Mouse (Mus musculus): ENCODE data around the gene Cables2. TPM values are rescaled to one million over a fixed set of nuclear protein-coding genes. Genes with fewer than 3 reads are reported as not detected.
"Not testable (repeated sequence)": the region's sequence is repeated elsewhere in the genome, so short reads cannot be mapped to it uniquely, and the experiment has no call there.

Cables2 gene
- total RNA-seq, 4 experiments from 2014 or later, result 12.1 to 14.1 (median 12.6) TPM

GRCm38 (mm10) chr2:180277773-180278320, 4.6 kb upstream of the Cables2 start:
- DNase-seq (ENCODE audit: low spot score), result no peak

DNA sequence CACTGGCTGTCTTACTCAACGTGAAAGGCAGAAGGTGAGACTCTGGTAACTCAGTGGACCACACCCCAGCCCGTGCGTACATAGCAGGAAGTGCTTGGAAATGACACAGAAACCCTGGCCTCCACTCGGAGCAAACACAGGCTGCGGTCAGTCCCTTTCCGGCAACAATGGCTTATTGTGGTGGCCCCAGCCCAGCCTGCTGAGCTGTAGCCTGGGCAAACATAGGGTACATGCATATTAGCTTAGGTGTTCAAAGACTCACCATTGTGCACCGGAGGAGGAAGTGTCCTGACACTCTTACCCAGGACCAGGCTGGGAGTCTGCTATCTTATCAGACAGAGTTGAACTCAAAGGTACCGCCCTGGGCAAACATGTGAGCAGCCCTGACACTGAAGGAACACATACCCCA, 3.6 kb upstream of the Cables2 start:
- DNase-seq (ENCODE audit: low spot score), result no peak

- DNase-seq (ENCODE audit: low spot score), result no peak
Observed at GRCm38 (mm10) chr2:180276385-180276784, 3.1 kb upstream of the Cables2 start.

GRCm38 (mm10) chr2:180275836-180276235, 2.5 kb upstream of the Cables2 start:
- peak; percentile 85 for DNase-seq (ENCODE audit: low spot score)

DNA sequence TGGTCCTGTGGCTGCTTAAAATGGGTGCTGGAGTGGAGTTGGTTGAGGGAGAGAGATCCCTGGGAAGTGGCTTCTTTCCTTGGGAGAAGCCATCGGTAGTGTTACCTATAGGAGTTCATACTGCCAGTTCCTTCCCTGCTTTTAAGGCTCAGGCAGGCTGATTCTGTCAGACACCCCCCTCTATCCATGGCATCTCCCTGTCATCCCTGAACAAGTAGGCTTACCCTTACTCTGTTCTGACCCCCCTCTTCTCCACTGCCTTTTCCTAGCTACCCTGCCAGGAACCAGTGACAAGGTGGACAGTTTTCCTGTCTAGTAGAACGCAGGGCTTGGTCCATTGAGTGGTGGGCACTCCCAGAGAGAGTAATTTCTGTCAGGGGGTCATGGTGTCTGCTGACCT, 1.2 kb upstream of the Cables2 start:
- no peak for DNase-seq (ENCODE audit: low spot score)

DNA sequence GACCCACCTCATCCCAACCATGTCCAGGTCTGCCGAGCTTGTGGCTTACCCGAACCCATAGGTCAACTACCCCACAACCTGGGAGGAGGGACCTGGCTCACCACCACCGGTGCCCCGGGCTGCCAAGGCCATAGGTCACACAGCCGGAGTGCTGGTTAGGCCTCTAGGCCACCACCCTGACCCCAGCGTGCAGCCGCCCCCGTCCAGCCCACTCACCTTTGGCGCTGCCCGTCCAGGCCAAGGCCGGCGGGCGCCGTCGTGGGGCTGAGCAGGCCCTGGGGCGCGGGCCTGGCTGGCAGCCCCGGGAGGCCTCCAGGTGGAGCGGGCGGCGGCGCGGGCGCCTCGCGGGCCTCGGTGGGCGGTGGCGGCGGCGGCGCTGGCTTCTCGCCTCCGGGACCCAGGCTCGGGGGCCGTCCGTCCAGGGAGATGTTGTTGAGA, 393 bp downstream of the Cables2 start:
- no peak for DNase-seq (ENCODE audit: low spot score)

GRCm38 (mm10) chr2:180271804-180272395, 1.4 kb downstream of the Cables2 start:
- no peak for DNase-seq (ENCODE audit: low spot score)

GRCm38 (mm10) chr2:180270537-180271255, 2.6 kb downstream of the Cables2 start:
- no peak for DNase-seq (ENCODE audit: low spot score)

DNA sequence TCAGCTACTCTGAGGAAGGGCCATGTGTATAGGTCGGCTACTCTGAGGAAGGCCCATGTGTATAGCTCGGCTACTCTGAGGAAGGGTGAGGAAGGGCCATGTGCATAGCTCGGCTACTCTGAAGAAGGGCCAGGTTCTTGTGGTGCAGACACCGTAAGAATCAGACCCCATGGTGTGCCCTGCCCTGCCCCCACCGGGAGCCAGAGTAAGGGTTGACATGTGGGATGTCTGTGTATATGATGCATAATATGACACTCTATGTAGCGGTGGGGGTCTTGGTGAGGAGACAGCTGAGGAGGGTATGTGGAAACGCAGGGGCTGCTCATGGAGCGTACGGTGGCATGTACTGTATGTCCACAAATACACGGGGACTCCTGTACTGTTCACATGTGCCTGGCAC, 4.0 kb downstream of the Cables2 start:
- DNase-seq (ENCODE audit: low spot score), result no peak

DNA sequence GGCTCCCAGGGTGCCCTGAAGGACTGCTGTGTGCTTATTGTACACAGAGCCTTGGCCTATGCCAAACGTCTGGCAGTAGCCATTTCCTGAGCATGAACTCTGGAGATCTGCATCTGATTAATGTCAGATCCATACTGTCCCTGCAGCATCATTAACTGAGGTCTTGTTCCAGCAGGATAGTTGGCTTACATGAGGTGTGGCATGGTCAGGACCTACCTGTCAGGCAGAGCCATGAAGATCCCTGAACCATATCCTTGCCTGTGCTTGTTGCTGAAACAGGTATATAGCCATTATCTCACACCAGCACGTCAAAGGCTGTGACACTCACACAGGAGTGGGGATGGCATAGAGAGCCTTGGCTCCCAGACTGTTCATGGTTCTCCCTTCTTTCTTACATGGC, 5.3 kb downstream of the Cables2 start:
- no peak for DNase-seq (ENCODE audit: low spot score)

- no peak for DNase-seq (ENCODE audit: low spot score)
Observed at GRCm38 (mm10) chr2:180262891-180263290, 10.4 kb downstream of the Cables2 start.

DNA sequence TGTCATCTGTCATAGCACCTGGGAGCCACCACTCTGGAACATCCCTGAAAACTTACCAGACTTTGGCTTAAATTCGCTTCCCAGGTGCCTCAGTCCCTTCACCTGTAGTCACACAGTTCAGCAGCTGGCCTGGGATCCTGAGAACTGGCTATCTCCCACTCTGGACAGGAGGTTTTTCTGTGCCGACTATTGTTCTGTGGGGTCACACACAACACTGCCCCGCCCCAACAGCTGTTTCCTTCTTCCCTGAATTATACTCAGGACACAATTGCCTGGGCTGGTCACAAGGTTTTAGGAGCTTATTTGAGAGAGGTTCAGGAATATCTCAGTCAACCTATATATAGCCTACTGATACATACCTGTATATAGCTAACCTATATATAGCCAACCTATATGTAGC, 10.9 kb downstream of the Cables2 start:
- DNase-seq (ENCODE audit: low spot score), result peak; percentile 82

DNA sequence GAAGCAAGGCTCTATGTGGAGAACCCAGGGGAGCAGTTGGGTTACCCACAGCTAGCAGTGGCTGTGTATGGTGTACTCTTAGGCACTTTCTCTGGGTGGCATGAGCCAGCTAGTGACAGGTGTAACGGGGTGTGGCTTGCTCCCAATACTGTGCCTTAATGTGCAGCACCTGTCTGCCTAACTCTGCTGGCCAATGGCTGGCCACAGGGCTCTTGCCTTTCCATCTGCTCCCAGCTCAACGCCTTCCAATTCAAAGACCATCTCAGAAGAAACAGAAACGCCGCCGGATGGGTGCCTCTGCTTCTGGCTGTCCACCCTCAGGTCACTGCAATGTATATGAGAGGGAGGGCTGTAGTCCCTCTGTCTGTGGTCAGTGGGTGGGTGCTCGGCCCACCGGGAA, 11.4 kb downstream of the Cables2 start:
- DNase-seq (ENCODE audit: low spot score), result no peak

DNA sequence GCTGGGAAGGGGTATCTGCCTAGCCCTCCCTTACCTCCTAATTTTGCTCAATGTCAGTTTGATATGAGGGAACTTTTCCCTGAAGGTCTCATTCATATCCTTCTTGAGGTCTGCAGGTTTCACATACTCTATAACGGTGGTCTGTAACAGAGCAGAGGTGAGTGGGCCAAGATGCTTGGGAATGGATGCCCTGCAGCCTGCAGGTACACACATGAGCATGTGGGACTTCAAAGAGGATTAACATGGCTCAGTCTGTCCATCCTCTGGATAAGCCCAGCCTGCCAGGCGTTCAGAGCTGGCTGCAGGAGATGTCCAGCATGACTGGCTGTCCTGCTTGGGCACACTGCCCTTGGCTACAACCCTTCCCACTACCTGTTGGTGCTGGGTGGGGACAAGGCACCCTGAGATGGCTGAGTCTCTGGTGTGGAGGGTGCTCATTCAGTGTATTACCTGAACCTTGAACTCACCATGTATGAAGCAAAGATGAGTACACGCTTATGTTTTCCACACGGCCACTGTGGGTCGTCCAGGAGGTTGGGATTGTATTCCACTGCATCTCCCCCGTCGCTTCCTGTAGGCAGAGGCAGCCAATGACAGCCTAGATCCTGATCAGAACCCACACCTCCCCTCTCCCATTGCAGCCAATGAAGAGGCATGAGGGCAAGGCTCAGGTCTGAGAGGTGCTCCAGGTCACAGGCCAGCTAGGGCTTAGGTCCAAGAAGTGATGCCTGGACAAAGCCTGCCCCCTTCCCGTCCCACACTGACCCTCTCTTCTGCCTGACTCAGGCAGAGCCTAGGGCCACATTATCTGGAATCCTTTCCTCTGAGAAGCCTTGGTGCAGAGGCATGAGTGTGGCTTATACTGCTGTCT, 12.5 kb downstream of the Cables2 start:
- no peak for DNase-seq (ENCODE audit: low spot score)

GRCm38 (mm10) chr2:180259826-180260609, 13.3 kb downstream of the Cables2 start:
- not testable (repeated sequence) for DNase-seq (ENCODE audit: low spot score)

GRCm38 (mm10) chr2:180258951-180259484, 14.3 kb downstream of the Cables2 start:
- not testable (repeated sequence) for DNase-seq (ENCODE audit: low spot score)

DNA sequence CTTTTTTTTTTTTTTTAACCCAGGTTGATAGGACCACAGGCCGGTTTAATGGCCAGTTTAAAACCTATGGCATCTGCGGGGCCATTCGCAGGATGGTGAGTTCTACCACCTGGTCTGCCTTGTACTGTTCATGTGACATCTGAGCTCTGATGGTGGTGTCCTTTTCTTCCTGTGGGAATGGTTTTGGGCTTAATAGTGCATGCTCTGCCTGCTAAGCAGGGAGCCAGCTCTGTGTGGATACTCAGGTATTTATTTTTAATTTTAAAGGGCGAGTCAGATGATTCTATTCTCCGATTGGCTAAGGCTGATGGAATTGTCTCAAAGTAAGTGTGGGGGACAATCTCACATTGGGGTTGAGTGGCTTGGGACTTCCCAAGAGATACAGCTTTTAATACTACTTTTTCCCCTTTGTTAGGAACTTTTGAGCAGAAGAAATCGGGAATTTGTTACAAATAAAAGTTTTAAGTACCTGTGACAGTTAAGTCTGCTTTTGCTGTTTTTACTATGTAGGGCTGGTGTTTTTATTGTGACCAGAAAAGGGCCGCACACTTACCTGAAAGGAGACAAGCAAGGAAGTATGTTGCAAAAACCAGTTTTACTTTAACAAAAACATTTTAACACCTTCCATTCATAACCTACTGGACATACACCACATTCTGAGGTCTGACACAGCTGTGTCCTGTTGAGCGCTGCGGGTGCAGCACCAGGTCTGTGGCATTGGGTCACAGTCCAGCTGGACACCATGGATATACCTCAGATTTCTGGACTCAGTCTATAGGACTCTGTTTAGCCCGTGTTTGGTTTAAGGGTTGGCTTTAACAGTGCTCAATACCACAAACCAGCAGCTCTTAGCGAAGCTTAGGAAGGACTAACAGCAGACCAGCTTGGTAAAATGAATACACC, 15.1 kb downstream of the Cables2 start:
- no peak for DNase-seq (ENCODE audit: low spot score)

GRCm38 (mm10) chr2:180257001-180257521, 16.2 kb downstream of the Cables2 start, which contains the start of gene Rps21:
Gene Rps21, plus strand, starts transcription at chr2:180257377.
- DNase-seq (ENCODE audit: low spot score), result peak; percentile 98

- DNase-seq (ENCODE audit: low spot score), result no peak
Observed at GRCm38 (mm10) chr2:180256296-180257000, 16.8 kb downstream of the Cables2 start.
